Mouse (Mus musculus): ENCODE data around the gene Gart. TPM values are rescaled to one million over a fixed set of nuclear protein-coding genes. Genes with fewer than 3 reads are reported as not detected.

Gene Gart
- total and polyA plus RNA-seq, 3 experiments, result 94.0 to 509 (median 417) TPM

- no peak for TF ChIP-seq ZKSCAN1 (IDR thresholded peaks at IDR 0.05; ENCODE audit: low read depth, low read length)
- TF ChIP-seq KAT2A (conservative IDR thresholded peaks at IDR 0.05; ENCODE audit: low read depth, low read length), result no peak
- no peak for TF ChIP-seq NRF1 (IDR thresholded peaks at IDR 0.05; ENCODE audit: insufficient read depth, low read depth, low read length, poor library complexity, severe bottlenecking)
- no peak for TF ChIP-seq BHLHE40 (IDR thresholded peaks at IDR 0.05; ENCODE audit: borderline replicate concordance, low read depth, low read length)
- no peak for TF ChIP-seq POLR2AphosphoS5 (IDR thresholded peaks at IDR 0.05; ENCODE audit: borderline replicate concordance, low read depth, low read length)
- TF ChIP-seq POLR2A (IDR thresholded peaks at IDR 0.05; ENCODE audit: control insufficient read depth in 1 of 2, insufficient read depth in 1 of 2, low read depth in 1 of 2, low read length in 2 of 2, poor library complexity in 1 of 2), result no peak
- TF ChIP-seq ELF1 (IDR thresholded peaks at IDR 0.05; ENCODE audit: low read depth, low read length), result no peak
- no peak for TF ChIP-seq CHD2 (IDR thresholded peaks at IDR 0.05; ENCODE audit: low read length)
- no peak for TF ChIP-seq MYB (IDR thresholded peaks at IDR 0.05; ENCODE audit: low read depth, low read length)
- no peak for TF ChIP-seq TBP (IDR thresholded peaks at IDR 0.05; ENCODE audit: low read depth, low read length)
- TF ChIP-seq RAD21 (IDR thresholded peaks at IDR 0.05; ENCODE audit: low read depth, low read length), result no peak
- H3K4me3 ChIP-seq (ENCODE audit: control insufficient read depth in 1 of 2, insufficient read depth in 1 of 2, low read depth in 2 of 2, low read length in 2 of 2), result no peak overlapping the region
- H3K36me3 ChIP-seq (ENCODE audit: control insufficient read depth in 1 of 2, insufficient read depth in 2 of 2, low read length in 2 of 2), result peaks cover 0 to 30% of the 10 kb centered on the region in 2 experiments; a peak in 3 of 4 replicates
- H3K9me3 ChIP-seq (replicated peaks; ENCODE audit: insufficient read depth, low read length), result no peaks in the 10 kb centered on the region
- H3K9ac ChIP-seq (ENCODE audit: control insufficient read depth, low read depth, low read length, poor library complexity, severe bottlenecking), result no peak overlapping the region
- no peaks in the 10 kb centered on the region for H3K27me3 ChIP-seq (ENCODE audit: control insufficient read depth in 1 of 2, insufficient read depth in 2 of 2, low read length in 2 of 2)
- DNase-seq (ENCODE audit: low read depth, low spot score), result no peak
- H3K79me2 ChIP-seq (ENCODE audit: control insufficient read depth, insufficient read depth, low read length, poor library complexity), result no peaks in the 10 kb centered on the region
- no peak overlapping the region for H3K27ac ChIP-seq (ENCODE audit: control insufficient read depth, low read depth, low read length)
- no peaks in the 10 kb centered on the region for H3K4me1 ChIP-seq (ENCODE audit: control insufficient read depth in 1 of 2, insufficient read depth in 2 of 2, low read length in 2 of 2)
Observed at GRCm38 (mm10) chr16:91629749-91630148, 17.0 kb downstream of the Gart start.

- H3K9me3 ChIP-seq (replicated peaks; ENCODE audit: insufficient read depth, low read length), result no peaks in the 10 kb centered on the region
- H3K4me3 ChIP-seq (ENCODE audit: control insufficient read depth in 1 of 2, insufficient read depth in 1 of 2, low read depth in 2 of 2, low read length in 2 of 2), result no peak overlapping the region
- no peaks in the 10 kb centered on the region for H3K27me3 ChIP-seq (ENCODE audit: control insufficient read depth in 1 of 2, insufficient read depth in 2 of 2, low read length in 2 of 2)
- DNase-seq (ENCODE audit: low read depth, low spot score), result no peak
- no peak overlapping the region for H3K9ac ChIP-seq (ENCODE audit: control insufficient read depth, low read depth, low read length, poor library complexity, severe bottlenecking)
- no peak overlapping the region for H3K27ac ChIP-seq (ENCODE audit: control insufficient read depth, low read depth, low read length)
- TF ChIP-seq EP300 (IDR thresholded peaks at IDR 0.05; ENCODE audit: low read depth in 1 of 2, low read length in 2 of 2), result no peak
- no peak for TF ChIP-seq UBTF (IDR thresholded peaks at IDR 0.05; ENCODE audit: borderline replicate concordance, insufficient read depth, low read depth, low read length)
- no peak for TF ChIP-seq MAZ (IDR thresholded peaks at IDR 0.05; ENCODE audit: low read depth, low read length)
- TF ChIP-seq GATA1 (IDR thresholded peaks at IDR 0.05; ENCODE audit: low read depth, low read length), result no peak
- no peak for TF ChIP-seq POLR2AphosphoS2 (IDR thresholded peaks at IDR 0.05; ENCODE audit: low read length)
- no peak for TF ChIP-seq MXI1 (IDR thresholded peaks at IDR 0.05; ENCODE audit: low read depth, low read length)
- TF ChIP-seq TBP (IDR thresholded peaks at IDR 0.05; ENCODE audit: low read depth, low read length), result no peak
- TF ChIP-seq BHLHE40 (IDR thresholded peaks at IDR 0.05; ENCODE audit: borderline replicate concordance, low read depth, low read length), result no peak
- TF ChIP-seq GABPA (IDR thresholded peaks at IDR 0.05; ENCODE audit: low read depth, low read length), result no peak
- TF ChIP-seq MYB (IDR thresholded peaks at IDR 0.05; ENCODE audit: low read depth, low read length), result no peak
- no peak for TF ChIP-seq HCFC1 (IDR thresholded peaks at IDR 0.05; ENCODE audit: low read depth, low read length)
- no peak for TF ChIP-seq RAD21 (IDR thresholded peaks at IDR 0.05; ENCODE audit: low read depth, low read length)
- TF ChIP-seq CHD2 (IDR thresholded peaks at IDR 0.05; ENCODE audit: low read length), result no peak
- no peak for TF ChIP-seq ZMIZ1 (IDR thresholded peaks at IDR 0.05; ENCODE audit: low read depth, low read length)
- no peak for TF ChIP-seq NRF1 (IDR thresholded peaks at IDR 0.05; ENCODE audit: insufficient read depth, low read depth, low read length, poor library complexity, severe bottlenecking)
- no peak for TF ChIP-seq TCF12 (IDR thresholded peaks at IDR 0.05; ENCODE audit: low read depth, low read length)
- no peaks in the 10 kb centered on the region for H3K79me2 ChIP-seq (ENCODE audit: control insufficient read depth, insufficient read depth, low read length, poor library complexity)
- peaks cover 0 to 30% of the 10 kb centered on the region in 2 experiments; a peak in 3 of 4 replicates for H3K36me3 ChIP-seq (ENCODE audit: control insufficient read depth in 1 of 2, insufficient read depth in 2 of 2, low read length in 2 of 2)
- no peaks in the 10 kb centered on the region for H3K4me1 ChIP-seq (ENCODE audit: control insufficient read depth in 1 of 2, insufficient read depth in 2 of 2, low read length in 2 of 2)
Observed at GRCm38 (mm10) chr16:91628673-91629072, 18.1 kb downstream of the Gart start.
